28 mouse cellular contexts compared by ENCODE assay signal in the genomic region with DNA sequence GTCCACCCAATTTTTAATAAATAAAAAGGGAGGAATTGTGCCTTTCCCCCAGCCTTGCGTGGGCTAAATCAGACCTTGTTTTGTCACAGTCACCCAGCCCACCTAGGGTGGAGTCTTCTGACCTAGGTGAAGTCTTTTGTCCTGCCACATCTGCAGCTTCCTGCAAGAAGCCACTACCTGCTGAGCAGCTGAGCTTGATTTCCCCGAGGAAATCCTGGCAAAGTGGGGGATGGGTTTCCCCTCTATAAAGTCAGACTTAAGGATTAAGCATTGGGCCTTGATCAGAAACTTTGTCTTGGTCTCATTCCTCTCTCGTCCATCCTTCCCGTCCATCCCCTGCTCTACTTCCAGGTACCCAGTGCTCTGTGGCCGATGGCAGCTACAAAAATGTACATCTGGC. TPM values are rescaled to one million over a fixed set of nuclear protein-coding genes. Genes with fewer than 3 reads are reported as not detected.
DNase-seq lines count a peak whose midpoint lies in the region; ATAC-seq lines count a peak whose summit lies in the region.
"Had no signal": no experiment of that assay in that cellular context is flagged by ENCODE, and none has a peak within 500 bp of the region (broad histone marks: within the 10 kb centered on the region; RNA-seq: fewer than 3 reads in every experiment).

No protein-coding gene starts in this region.

- H3K27ac ChIP-seq in midbrain, embryonic 11.5 days (ENCODE audit: low read depth, low read length) = no peak overlapping the region
- no peak overlapping the region for H3K27ac ChIP-seq in midbrain, embryonic 13.5 days
- H3K27ac ChIP-seq in forebrain, embryonic 11.5 days (ENCODE audit: low read depth, low read length) = no peak overlapping the region
- H3K27ac ChIP-seq: embryonic facial prominence, embryonic 13.5 days; embryonic facial prominence, embryonic 15.5 days; forebrain, embryonic 10.5 days; forebrain, embryonic 13.5 days; forebrain, embryonic 15.5 days had no signal

- WGBS in midbrain, embryonic 11.5 days = 87% methylated on average over 5 of the region's 5 CpGs
- WGBS in midbrain, embryonic 13.5 days = 81% methylated on average over 5 of the region's 5 CpGs
- WGBS in forebrain, embryonic 11.5 days = 82% methylated on average over 5 of the region's 5 CpGs

- DNase-seq in midbrain, embryonic 11.5 days (ENCODE audit: low spot score, missing footprints) = peak; percentile 57
- peak; percentile 85 for DNase-seq in ES-CJ7 (ENCODE audit: low read depth, low spot score)
- DNase-seq in R1 (ENCODE audit: low read depth, low spot score) = peak; percentile 93
- DNase-seq in forebrain, embryonic 11.5 days (ENCODE audit: low spot score) = no peak
- DNase-seq in urinary bladder, adult 18-20 months (ENCODE audit: low spot score in 2 of 2) = no peak
- DNase-seq: adrenal gland, adult 8-10 months; adrenal gland, postnatal 14 days; adrenal gland, postnatal 36 days; B cell, adult 2 months; cerebellum, adult 18-20 months; cerebellum, adult 8-10 months; cerebellum, adult 9-11 months; cerebellum, postnatal 14 days; cerebellum, postnatal 36 days; embryo, embryonic 11 days; forebrain, postnatal 0 days had no signal

- H3K36me3 ChIP-seq in midbrain, embryonic 11.5 days (ENCODE audit: control insufficient read depth, insufficient read depth, low read length) = no peaks in the 10 kb centered on the region
- no peaks in the 10 kb centered on the region for H3K36me3 ChIP-seq in midbrain, embryonic 13.5 days
- H3K36me3 ChIP-seq in forebrain, embryonic 11.5 days (ENCODE audit: control insufficient read depth, insufficient read depth, low read length) = no peaks in the 10 kb centered on the region
- H3K36me3 ChIP-seq: embryonic facial prominence, embryonic 13.5 days; embryonic facial prominence, embryonic 15.5 days; forebrain, embryonic 10.5 days; forebrain, embryonic 15.5 days; G1E had no signal

- no peaks in the 10 kb centered on the region for H3K4me1 ChIP-seq in midbrain, embryonic 11.5 days (ENCODE audit: control insufficient read depth, insufficient read depth, low read length)
- H3K4me1 ChIP-seq in midbrain, embryonic 13.5 days (replicated peaks) = no peaks in the 10 kb centered on the region
- H3K4me1 ChIP-seq in forebrain, embryonic 11.5 days (replicated peaks; ENCODE audit: control insufficient read depth, insufficient read depth, low read length) = no peaks in the 10 kb centered on the region
- H3K4me1 ChIP-seq: embryonic facial prominence, embryonic 13.5 days; embryonic facial prominence, embryonic 15.5 days; forebrain, embryonic 10.5 days; forebrain, embryonic 13.5 days; forebrain, embryonic 15.5 days had no signal

- no peak overlapping the region for H3K4me2 ChIP-seq in midbrain, embryonic 11.5 days
- H3K4me2 ChIP-seq in midbrain, embryonic 13.5 days (replicated peaks) = no peak overlapping the region
- no peak overlapping the region for H3K4me2 ChIP-seq in forebrain, embryonic 11.5 days (ENCODE audit: low read depth, low read length, severe bottlenecking)
- H3K4me2 ChIP-seq: embryonic facial prominence, embryonic 13.5 days; embryonic facial prominence, embryonic 15.5 days; forebrain, embryonic 13.5 days; forebrain, embryonic 15.5 days had no signal

- H3K27me3 ChIP-seq in midbrain, embryonic 11.5 days (ENCODE audit: control insufficient read depth, insufficient read depth, low read length) = no peaks in the 10 kb centered on the region
- H3K27me3 ChIP-seq in midbrain, embryonic 13.5 days = no peaks in the 10 kb centered on the region
- H3K27me3 ChIP-seq in forebrain, embryonic 11.5 days (ENCODE audit: control insufficient read depth, insufficient read depth, low read length) = no peaks in the 10 kb centered on the region
- H3K27me3 ChIP-seq: CH12.LX; embryonic facial prominence, embryonic 13.5 days; embryonic facial prominence, embryonic 15.5 days; forebrain, embryonic 13.5 days; forebrain, embryonic 15.5 days had no signal

- H3K9ac ChIP-seq in midbrain, embryonic 11.5 days (ENCODE audit: low read length) = no peak overlapping the region
- no peak overlapping the region for H3K9ac ChIP-seq in midbrain, embryonic 13.5 days (replicated peaks)
- H3K9ac ChIP-seq in forebrain, embryonic 11.5 days (ENCODE audit: low read length) = no peak overlapping the region
- H3K9ac ChIP-seq: embryonic facial prominence, embryonic 13.5 days; embryonic facial prominence, embryonic 15.5 days; forebrain, embryonic 13.5 days; forebrain, embryonic 15.5 days; forebrain, postnatal 0 days had no signal

- H3K9me3 ChIP-seq in midbrain, embryonic 11.5 days (ENCODE audit: control insufficient read depth, low read length) = no peaks in the 10 kb centered on the region
- peaks cover 11% of the 10 kb centered on the region; the same call in 1 of the 2 replicates for H3K9me3 ChIP-seq in midbrain, embryonic 13.5 days
- H3K9me3 ChIP-seq in forebrain, embryonic 11.5 days (ENCODE audit: control insufficient read depth, low read length) = no peaks in the 10 kb centered on the region
- H3K9me3 ChIP-seq: embryonic facial prominence, embryonic 15.5 days had no signal

- no peak for ATAC-seq in midbrain, embryonic 11.5 days (ENCODE audit: low FRiP score)
- no peak for ATAC-seq in midbrain, embryonic 13.5 days
- ATAC-seq in forebrain, embryonic 11.5 days (replicated peaks; ENCODE audit: low FRiP score) = no peak
- ATAC-seq: activated CD4-positive, CD25-positive, alpha-beta regulatory T cell, adult 4 months; CD4-positive, CD25-positive, alpha-beta regulatory T cell, adult 4 months; forebrain, embryonic 13.5 days; forebrain, embryonic 15.5 days; forebrain, postnatal 0 days; Patski had no signal

- no peak overlapping the region for H3K4me3 ChIP-seq in midbrain, embryonic 11.5 days (ENCODE audit: low read depth, low read length)
- no peak overlapping the region for H3K4me3 ChIP-seq in midbrain, embryonic 13.5 days (replicated peaks)
- H3K4me3 ChIP-seq in forebrain, embryonic 11.5 days (ENCODE audit: low read depth, low read length) = no peak overlapping the region
- H3K4me3 ChIP-seq: embryonic facial prominence, embryonic 13.5 days; embryonic facial prominence, embryonic 15.5 days; erythroblast, embryonic 14.5 days; forebrain, embryonic 10.5 days; forebrain, embryonic 13.5 days; forebrain, embryonic 15.5 days had no signal

RNA-seq across cellular contexts. Expression of gene Zmym2, which starts 12.9 kb away (rescaled TPM):
- polyA plus RNA-seq in midbrain, embryonic 11.5 days (2014; fragmentation: Nextera tagmentation; extraction: Ambion mirVana) = 62.5 and 63.3 TPM in 2 replicates
- 84.8 and 85.8 TPM in 2 replicates for polyA plus RNA-seq in midbrain, embryonic 13.5 days (2015; fragmentation: Nextera tagmentation; extraction: Ambion mirVana)
- polyA plus RNA-seq in forebrain, embryonic 11.5 days (2014; fragmentation: Nextera tagmentation; extraction: Ambion mirVana) = 65.3 and 73.3 TPM in 2 replicates

Comparison
In these comparisons a context has a peak if more than half of its experiments do, and no peak if none do; other contexts are left out.
1. DNase-seq: peak in midbrain, embryonic 11.5 days (single experiment), ES-CJ7 (single experiment) and R1 (single experiment); none in forebrain, embryonic 11.5 days (single experiment) and urinary bladder, adult 18-20 months (0 of 2).